Mouse (Mus musculus): ENCODE measurements at regions not wholly inside any gene's neighbourhood (a gene's known extent, or its start where the extent isn't known, plus 50 kb on each side); places are given as distances from the start of the nearest gene placed in this dataset.

- Histone ChIP-seq H3K4me1 (ENCODE audit: control insufficient read depth, insufficient read depth, low read length) (peaks cover 27% of the 10 kb centered on the region), H3K27ac (ENCODE audit: low read length) (no peak overlapping the region), H3K4me2 (ENCODE audit: low read length) (no peak overlapping the region), H3K4me3 (ENCODE audit: low read depth, low read length) (no peak overlapping the region), H3K9me3 (replicated peaks; ENCODE audit: control insufficient read depth, low read length, poor library complexity, severe bottlenecking) (no peaks in the 10 kb centered on the region), H3K27me3 (ENCODE audit: control insufficient read depth, insufficient read depth, low read depth, low read length) (no peaks in the 10 kb centered on the region), H3K36me3 (ENCODE audit: control insufficient read depth, insufficient read depth, low read length) (no peaks in the 10 kb centered on the region), H3K9ac (ENCODE audit: low read depth, low read length) (no peak overlapping the region)
- ATAC-seq, result no peak
- 90% methylated on average over 4 of the region's 4 CpGs for WGBS
Measured at GRCm38 (mm10) chr8:87230096-87230495, 242.3 kb downstream of the Cbln1 start.

GRCm38 (mm10) chr8:87229182-87229581 lies 243.2 kb downstream of the Cbln1 start:
- WGBS, result 92% methylated on average over 6 of the region's 6 CpGs
- Histone ChIP-seq H3K4me2 (ENCODE audit: low read length) (no peak overlapping the region), H3K4me3 (ENCODE audit: low read depth, low read length) (no peak overlapping the region), H3K9me3 (replicated peaks; ENCODE audit: control insufficient read depth, low read length, poor library complexity, severe bottlenecking) (no peaks in the 10 kb centered on the region), H3K27ac (ENCODE audit: low read length) (no peak overlapping the region), H3K36me3 (ENCODE audit: control insufficient read depth, insufficient read depth, low read length) (no peaks in the 10 kb centered on the region), H3K27me3 (ENCODE audit: control insufficient read depth, insufficient read depth, low read depth, low read length) (no peaks in the 10 kb centered on the region), H3K9ac (ENCODE audit: low read depth, low read length) (no peak overlapping the region), H3K4me1 (ENCODE audit: control insufficient read depth, insufficient read depth, low read length) (peaks cover 19% of the 10 kb centered on the region)
- ATAC-seq, result no peak

- Histone ChIP-seq H3K9me3 (replicated peaks; ENCODE audit: control insufficient read depth, low read length, poor library complexity, severe bottlenecking) (no peaks in the 10 kb centered on the region), H3K4me1 (ENCODE audit: control insufficient read depth, insufficient read depth, low read length) (peaks cover 15% of the 10 kb centered on the region), H3K9ac (ENCODE audit: low read depth, low read length) (no peak overlapping the region), H3K4me3 (ENCODE audit: low read depth, low read length) (no peak overlapping the region), H3K27me3 (ENCODE audit: control insufficient read depth, insufficient read depth, low read depth, low read length) (no peaks in the 10 kb centered on the region), H3K36me3 (ENCODE audit: control insufficient read depth, insufficient read depth, low read length) (no peaks in the 10 kb centered on the region), H3K4me2 (ENCODE audit: low read length) (no peak overlapping the region), H3K27ac (ENCODE audit: low read length) (no peak overlapping the region)
- WGBS, result 86% methylated on average over 6 of the region's 6 CpGs
- ATAC-seq, result no peak
Measured at GRCm38 (mm10) chr8:87228777-87229176, 243.6 kb downstream of the Cbln1 start.

- Histone ChIP-seq H3K4me3 (ENCODE audit: low read depth, low read length) (no peak overlapping the region), H3K9ac (ENCODE audit: low read depth, low read length) (no peak overlapping the region), H3K36me3 (ENCODE audit: control insufficient read depth, insufficient read depth, low read length) (no peaks in the 10 kb centered on the region), H3K27ac (ENCODE audit: low read length) (peak overlapping the region; percentile 35), H3K27me3 (ENCODE audit: control insufficient read depth, insufficient read depth, low read depth, low read length) (no peaks in the 10 kb centered on the region), H3K9me3 (replicated peaks; ENCODE audit: control insufficient read depth, low read length, poor library complexity, severe bottlenecking) (no peaks in the 10 kb centered on the region), H3K4me1 (ENCODE audit: control insufficient read depth, insufficient read depth, low read length) (peaks cover 5% of the 10 kb centered on the region; the same call in 1 of the 2 replicates), H3K4me2 (ENCODE audit: low read length) (0 out of 2 replicates have a peak overlapping the region, but pooled peaks have one; percentile 22)
- WGBS, result 44% methylated on average over 11 of the region's 11 CpGs
- peak; percentile 84 for ATAC-seq
Measured at GRCm38 (mm10) chr8:87225504-87226425, 246.6 kb downstream of the Cbln1 start.

- H3K9ac ChIP-seq (ENCODE audit: low read depth, low read length), result no peak overlapping the region
- H3K4me2 ChIP-seq (ENCODE audit: low read length), result no peak overlapping the region
- no peaks in the 10 kb centered on the region for H3K9me3 ChIP-seq (replicated peaks; ENCODE audit: control insufficient read depth, low read length, poor library complexity, severe bottlenecking)
- H3K36me3 ChIP-seq (ENCODE audit: control insufficient read depth, insufficient read depth, low read length), result no peaks in the 10 kb centered on the region
- H3K27ac ChIP-seq (ENCODE audit: low read length), result no peak overlapping the region
- no peaks in the 10 kb centered on the region for H3K27me3 ChIP-seq (ENCODE audit: control insufficient read depth, insufficient read depth, low read depth, low read length)
- H3K4me3 ChIP-seq (ENCODE audit: low read depth, low read length), result no peak overlapping the region
- ATAC-seq, result no peak
- H3K4me1 ChIP-seq (ENCODE audit: control insufficient read depth, insufficient read depth, low read length), result no peaks in the 10 kb centered on the region
- WGBS, result 84% methylated on average over 6 of the region's 6 CpGs
Measured at GRCm38 (mm10) chr8:87220581-87220980, 251.8 kb downstream of the Cbln1 start.

- no peak overlapping the region for H3K27ac ChIP-seq (ENCODE audit: low read length)
- H3K36me3 ChIP-seq (ENCODE audit: control insufficient read depth, insufficient read depth, low read length), result no peaks in the 10 kb centered on the region
- no peaks in the 10 kb centered on the region for H3K9me3 ChIP-seq (replicated peaks; ENCODE audit: control insufficient read depth, low read length, poor library complexity, severe bottlenecking)
- H3K4me2 ChIP-seq (ENCODE audit: low read length), result no peak overlapping the region
- ATAC-seq, result no peak
- H3K4me1 ChIP-seq (ENCODE audit: control insufficient read depth, insufficient read depth, low read length), result peaks cover 5% of the 10 kb centered on the region; the same call in 1 of the 2 replicates
- no peak overlapping the region for H3K9ac ChIP-seq (ENCODE audit: low read depth, low read length)
- H3K27me3 ChIP-seq (ENCODE audit: control insufficient read depth, insufficient read depth, low read depth, low read length), result no peaks in the 10 kb centered on the region
- 19% methylated on average over 6 of the region's 6 CpGs for WGBS
- H3K4me3 ChIP-seq (ENCODE audit: low read depth, low read length), result no peak overlapping the region
Measured at GRCm38 (mm10) chr8:87218956-87219482, 253.4 kb downstream of the Cbln1 start.

GRCm38 (mm10) chr8:87214962-87215361 lies 257.4 kb downstream of the Cbln1 start:
- H3K9ac ChIP-seq (ENCODE audit: low read depth, low read length), result peak overlapping the region; percentile 28; the same call in 1 of the 2 replicates
- H3K4me2 ChIP-seq (ENCODE audit: low read length), result peak overlapping the region; percentile 35
- H3K27me3 ChIP-seq (ENCODE audit: control insufficient read depth, insufficient read depth, low read depth, low read length), result no peaks in the 10 kb centered on the region
- WGBS, result 28% methylated on average over 10 of the region's 10 CpGs
- H3K4me3 ChIP-seq (ENCODE audit: low read depth, low read length), result no peak overlapping the region
- H3K36me3 ChIP-seq (ENCODE audit: control insufficient read depth, insufficient read depth, low read length), result no peaks in the 10 kb centered on the region
- H3K9me3 ChIP-seq (replicated peaks; ENCODE audit: control insufficient read depth, low read length, poor library complexity, severe bottlenecking), result no peaks in the 10 kb centered on the region
- H3K4me1 ChIP-seq (ENCODE audit: control insufficient read depth, insufficient read depth, low read length), result peaks cover 5% of the 10 kb centered on the region; the same call in 1 of the 2 replicates
- H3K27ac ChIP-seq (ENCODE audit: low read length), result no peak overlapping the region
- no peak for ATAC-seq

- H3K4me3 ChIP-seq (ENCODE audit: low read depth, low read length), result no peak overlapping the region
- H3K9ac ChIP-seq (ENCODE audit: low read depth, low read length), result no peak overlapping the region
- H3K9me3 ChIP-seq (replicated peaks; ENCODE audit: control insufficient read depth, low read length, poor library complexity, severe bottlenecking), result no peaks in the 10 kb centered on the region
- no peak overlapping the region for H3K4me2 ChIP-seq (ENCODE audit: low read length)
- H3K27me3 ChIP-seq (ENCODE audit: control insufficient read depth, insufficient read depth, low read depth, low read length), result no peaks in the 10 kb centered on the region
- no peaks in the 10 kb centered on the region for H3K36me3 ChIP-seq (ENCODE audit: control insufficient read depth, insufficient read depth, low read length)
- ATAC-seq, result no peak
- H3K4me1 ChIP-seq (ENCODE audit: control insufficient read depth, insufficient read depth, low read length), result peaks cover 5% of the 10 kb centered on the region; the same call in 1 of the 2 replicates
- no peak overlapping the region for H3K27ac ChIP-seq (ENCODE audit: low read length)
- WGBS, result 40% methylated on average over 4 of the region's 4 CpGs
Measured at GRCm38 (mm10) chr8:87210546-87210945, 261.9 kb downstream of the Cbln1 start.

GRCm38 (mm10) chr8:87209295-87209694 lies 263.1 kb downstream of the Cbln1 start:
- Histone ChIP-seq H3K4me3 (ENCODE audit: low read depth, low read length) (no peak overlapping the region), H3K9ac (ENCODE audit: low read depth, low read length) (no peak overlapping the region)
- 94% methylated on average over 1 of the region's 1 CpGs for WGBS

More at GRCm38 (mm10) chr8:87209295-87209694, 263.1 kb downstream of the Cbln1 start:
- Histone ChIP-seq H3K36me3 (ENCODE audit: control insufficient read depth, insufficient read depth, low read length) (no peaks in the 10 kb centered on the region), H3K9me3 (replicated peaks; ENCODE audit: control insufficient read depth, low read length, poor library complexity, severe bottlenecking) (no peaks in the 10 kb centered on the region), H3K4me2 (ENCODE audit: low read length) (no peak overlapping the region), H3K4me1 (ENCODE audit: control insufficient read depth, insufficient read depth, low read length) (no peaks in the 10 kb centered on the region), H3K27ac (ENCODE audit: low read length) (no peak overlapping the region), H3K27me3 (ENCODE audit: control insufficient read depth, insufficient read depth, low read depth, low read length) (no peaks in the 10 kb centered on the region)
- ATAC-seq, result no peak

Measured in midbrain, embryonic 16.5 days (tissue).